Mouse (Mus musculus): ENCODE data around the gene Fbxw21. TPM values are rescaled to one million over a fixed set of nuclear protein-coding genes. Genes with fewer than 3 reads are reported as not detected.

Gene Fbxw21
- polyA plus RNA-seq (2012; rRNA removed), result not detected in 2 replicates

GRCm38 (mm10) chr9:109161941-109162340, at the start of gene Fbxw21:
Gene Fbxw21 (minus strand): TSS chr9:109162041.

GRCm38 (mm10) chr9:109195875-109196274, 34.0 kb upstream of the Fbxw21 start, which contains the start of gene Fbxw13:
Gene Fbxw13 (minus strand): TSS chr9:109195975.

GRCm38 (mm10) chr9:109095137-109095982, 66.5 kb downstream of the Fbxw21 start, which contains the start of gene Plxnb1:
Gene Plxnb1 (plus strand): TSS chr9:109095389.

Other genes with a start within 250 kb of the Fbxw21 start
- gene Tmem89, start 247.4 kb downstream of the Fbxw21 start, polyA plus RNA-seq (2012; rRNA removed), result 1.3 and 2.6 TPM in 2 replicates
- 444 and 570 TPM in 2 replicates for gene Uqcrc1, start 225.4 kb downstream of the Fbxw21 start, polyA plus RNA-seq (2012; rRNA removed)
- 4.0 and 9.4 TPM in 2 replicates for gene Col7a1, start 208.5 kb downstream of the Fbxw21 start, polyA plus RNA-seq (2012; rRNA removed)
- gene Ucn2, start 176.0 kb downstream of the Fbxw21 start, polyA plus RNA-seq (2012; rRNA removed), result 0.29 and 0.97 TPM in 2 replicates
- gene Pfkfb4, start 170.3 kb downstream of the Fbxw21 start, polyA plus RNA-seq (2012; rRNA removed), result 12.2 and 14.2 TPM in 2 replicates
- 371 and 418 TPM in 2 replicates for gene Shisa5, start 123.5 kb downstream of the Fbxw21 start, polyA plus RNA-seq (2012; rRNA removed)
- gene Trex1, start 102.3 kb downstream of the Fbxw21 start, polyA plus RNA-seq (2012; rRNA removed), result 42.3 and 70.1 TPM in 2 replicates
- gene Atrip, start 87.9 kb downstream of the Fbxw21 start, polyA plus RNA-seq (2012; rRNA removed), result 5.3 and 8.5 TPM in 2 replicates
- gene Ccdc51, start 79.5 kb downstream of the Fbxw21 start, polyA plus RNA-seq (2012; rRNA removed), result 2.9 and 3.4 TPM in 2 replicates
- gene Tma7, start 79.5 kb downstream of the Fbxw21 start, polyA plus RNA-seq (2012; rRNA removed), result 2.6 and 3.2 TPM in 2 replicates
- 6.5 and 9.5 TPM in 2 replicates for gene Plxnb1, start 66.7 kb downstream of the Fbxw21 start, polyA plus RNA-seq (2012; rRNA removed)
- gene Fbxw13, start 33.9 kb upstream of the Fbxw21 start, polyA plus RNA-seq (2012; rRNA removed), result not detected in 2 replicates
- not detected in 2 replicates for gene Fbxw20, start 72.7 kb upstream of the Fbxw21 start, polyA plus RNA-seq (2012; rRNA removed)
- not detected in 2 replicates for gene Fbxw14, start 125.6 kb upstream of the Fbxw21 start, polyA plus RNA-seq (2012; rRNA removed)
- gene Fbxw28, start 177.6 kb upstream of the Fbxw21 start, polyA plus RNA-seq (2012; rRNA removed), result not detected in 2 replicates
- gene Fbxw22, start 242.3 kb upstream of the Fbxw21 start, polyA plus RNA-seq (2012; rRNA removed), result not detected in 2 replicates

All from stomach, adult 2 months (tissue).